Mouse (Mus musculus) macrophage (primary cell): ENCODE measurements around the gene Spata16. TPM values are rescaled to one million over a fixed set of nuclear protein-coding genes. Genes with fewer than 3 reads are reported as not detected.
"Not testable (repeated sequence)": the region's sequence is repeated elsewhere in the genome, so short reads cannot be mapped to it uniquely, and the experiment has no call there.

Source experiments
- H3K27ac ChIP-seq: fragments of 350-480 bp; formaldehyde crosslinking; 2 replicates; pipeline ENCODE4 v1.9.0; 2021
- H3K36me3 ChIP-seq: fragments of 350-480 bp; formaldehyde crosslinking; 2 replicates; pipeline ENCODE4 v1.9.0; 2021; ENCODE audit errors: inconsistent target
- H3K4me3 ChIP-seq: fragments of 350-480 bp; formaldehyde crosslinking; 2 replicates; pipeline ENCODE4 v1.9.0; 2021; ENCODE audit errors: inconsistent target
- H3K79me2 ChIP-seq: fragments of 350-480 bp; formaldehyde crosslinking; 2 replicates; pipeline ENCODE4 v1.9.0; 2021; ENCODE audit errors: inconsistent target
- WGBS: methylation state at CpG from one replicate; pipeline ENCODE4 v1.1.7; 2026; ENCODE audit warnings: inconsistent platforms; ENCODE audit not compliant: missing documents; 5-methylcytosine and 5-hydroxymethylcytosine counted together
- polyA plus RNA-seq: library from polyadenylated mRNA; stranded (reverse); fragments of 250-400 nt; gene quantifications from 3 replicates; pipeline ENCODE4 v1.2.4, GENCODE M21; 2018; ENCODE audit warnings: inconsistent platforms
- total RNA-seq, 78 experiments: library from RNA; depleted of rRNA; stranded (reverse); fragments of 250-400 nt; gene quantifications; 1 replicate in 9 of 78; 2 replicates in 24 of 78; 3 replicates in 43 of 78; 4 replicates in 2 of 78; pipeline ENCODE4 v1.2.4; 2018; ENCODE audit warnings: inconsistent platforms in 56 of 78

The Spata16 gene
- total RNA-seq (2018; cell fraction: chromatin; rRNA removed) = not detected
- not detected for total RNA-seq (2018; cell fraction: cytosol; rRNA removed)
- total RNA-seq (2018; cell fraction: nucleus; rRNA removed) = not detected
- not detected in 3 replicates for polyA plus RNA-seq

DNA sequence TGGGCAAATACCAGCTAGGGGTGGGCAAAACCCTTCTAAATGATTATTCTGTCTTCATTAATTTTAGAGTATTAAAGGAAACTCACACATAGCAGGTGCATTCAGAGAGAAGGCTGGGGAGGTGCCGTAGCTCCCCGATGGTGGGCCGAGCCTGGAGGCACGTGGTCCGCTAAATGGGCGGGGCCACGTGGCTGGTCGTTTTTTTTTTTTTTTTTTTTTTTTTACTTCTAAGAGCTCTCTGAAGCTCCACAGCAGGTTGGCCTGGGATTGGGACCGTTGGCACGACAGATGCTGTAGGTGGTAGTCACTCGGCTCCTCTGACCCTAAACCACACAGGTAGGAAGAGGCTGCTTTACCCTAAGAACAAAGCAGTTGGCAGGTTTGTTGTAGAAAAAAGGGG is at the start of gene Spata16:
Spata16 (plus strand) TSS at position 219 of the 400 bp plus-strand sequence.
- Histone ChIP-seq H3K79me2 (no peaks in the 10 kb centered on the region), H3K4me3 (no peak within 1 kb of the TSS), H3K36me3 (no peaks in the 10 kb centered on the region), H3K27ac (no peak within 1 kb of the TSS)
- 68% methylated on average over 11 of the region's 11 CpGs for WGBS

DNA sequence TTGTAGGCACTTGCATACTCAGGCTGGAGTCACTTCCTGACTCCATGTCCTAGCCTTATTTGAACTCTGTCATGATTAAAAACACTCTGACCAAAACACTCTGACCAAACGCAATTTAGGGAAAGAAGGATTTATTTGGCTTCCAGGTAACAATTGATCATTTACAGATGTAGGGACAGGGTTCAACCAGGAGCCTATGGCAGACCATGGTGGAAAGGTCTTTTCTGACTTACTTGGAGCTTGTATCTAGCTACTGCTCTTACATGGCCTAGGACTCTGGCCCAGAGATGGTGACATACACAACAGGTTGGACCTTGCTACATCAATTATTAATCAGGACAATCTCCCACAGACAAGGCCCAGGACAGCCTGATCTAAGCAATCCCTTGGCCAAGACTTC is 32.6 kb upstream of the Spata16 start:
- WGBS = 100% methylated on average over 1 of the region's 1 CpGs
- no peak overlapping the region for H3K4me3 ChIP-seq
- no peak overlapping the region for H3K27ac ChIP-seq
- H3K79me2 ChIP-seq = no peaks in the 10 kb centered on the region
- H3K36me3 ChIP-seq = no peaks in the 10 kb centered on the region

DNA sequence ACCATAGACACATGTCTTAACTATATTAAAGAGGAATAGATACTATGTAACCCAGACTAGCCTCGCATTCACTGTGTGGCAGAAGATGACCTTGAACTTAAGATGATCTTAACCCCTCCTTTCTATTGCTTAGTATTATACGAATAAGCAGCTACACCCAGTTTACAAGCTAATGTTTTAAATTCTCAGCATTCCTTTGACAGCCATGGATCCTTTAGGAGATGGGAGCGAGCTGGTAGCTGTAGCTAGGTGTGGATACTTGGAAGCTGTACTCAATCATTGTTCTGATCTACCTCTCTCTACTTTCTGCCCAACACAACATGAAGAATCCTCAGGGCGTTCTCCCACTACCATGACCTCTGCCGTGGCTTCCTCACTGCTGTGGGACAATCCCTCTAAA is 28.9 kb upstream of the Spata16 start:
- Histone ChIP-seq H3K36me3 (no peaks in the 10 kb centered on the region), H3K4me3 (no peak overlapping the region), H3K27ac (no peak overlapping the region), H3K79me2 (no peaks in the 10 kb centered on the region)
- WGBS = 90% methylated on average over 5 of the region's 5 CpGs

- H3K79me2 ChIP-seq = no peaks in the 10 kb centered on the region
- WGBS = 85% methylated on average over 9 of the region's 9 CpGs
- no peaks in the 10 kb centered on the region for H3K36me3 ChIP-seq
- H3K4me3 ChIP-seq = no peak overlapping the region
- no peak overlapping the region for H3K27ac ChIP-seq
Observed at GRCm38 (mm10) chr3:26639214-26639613, 1.8 kb downstream of the Spata16 start.

DNA sequence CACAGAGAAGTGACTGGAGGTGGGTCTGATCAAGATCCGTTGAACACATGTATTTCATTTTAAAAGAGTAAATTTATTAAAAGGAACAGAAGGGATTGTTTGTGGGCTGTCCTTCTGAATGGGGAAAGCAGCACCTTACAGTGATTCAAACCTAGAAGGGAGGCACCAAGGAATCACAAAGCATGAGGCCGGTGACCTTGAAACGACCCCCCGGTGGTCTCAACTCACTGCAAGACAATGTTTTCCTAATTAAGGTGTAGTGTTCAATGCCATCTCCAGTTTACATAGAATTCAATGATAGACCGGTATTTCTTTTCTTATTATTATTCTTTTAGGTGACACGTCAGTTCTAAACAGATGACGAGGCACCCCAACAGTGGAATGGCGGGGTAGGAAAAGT is 2.4 kb downstream of the Spata16 start:
- Histone ChIP-seq H3K79me2 (no peaks in the 10 kb centered on the region), H3K27ac (no peak overlapping the region), H3K4me3 (no peak overlapping the region), H3K36me3 (no peaks in the 10 kb centered on the region)
- WGBS = 90% methylated on average over 8 of the region's 8 CpGs

- Histone ChIP-seq H3K27ac (no peak overlapping the region), H3K36me3 (no peaks in the 10 kb centered on the region), H3K4me3 (no peak overlapping the region), H3K79me2 (no peaks in the 10 kb centered on the region)
- 84% methylated on average over 8 of the region's 8 CpGs for WGBS
Observed at GRCm38 (mm10) chr3:26640321-26641075, 3.1 kb downstream of the Spata16 start.

DNA sequence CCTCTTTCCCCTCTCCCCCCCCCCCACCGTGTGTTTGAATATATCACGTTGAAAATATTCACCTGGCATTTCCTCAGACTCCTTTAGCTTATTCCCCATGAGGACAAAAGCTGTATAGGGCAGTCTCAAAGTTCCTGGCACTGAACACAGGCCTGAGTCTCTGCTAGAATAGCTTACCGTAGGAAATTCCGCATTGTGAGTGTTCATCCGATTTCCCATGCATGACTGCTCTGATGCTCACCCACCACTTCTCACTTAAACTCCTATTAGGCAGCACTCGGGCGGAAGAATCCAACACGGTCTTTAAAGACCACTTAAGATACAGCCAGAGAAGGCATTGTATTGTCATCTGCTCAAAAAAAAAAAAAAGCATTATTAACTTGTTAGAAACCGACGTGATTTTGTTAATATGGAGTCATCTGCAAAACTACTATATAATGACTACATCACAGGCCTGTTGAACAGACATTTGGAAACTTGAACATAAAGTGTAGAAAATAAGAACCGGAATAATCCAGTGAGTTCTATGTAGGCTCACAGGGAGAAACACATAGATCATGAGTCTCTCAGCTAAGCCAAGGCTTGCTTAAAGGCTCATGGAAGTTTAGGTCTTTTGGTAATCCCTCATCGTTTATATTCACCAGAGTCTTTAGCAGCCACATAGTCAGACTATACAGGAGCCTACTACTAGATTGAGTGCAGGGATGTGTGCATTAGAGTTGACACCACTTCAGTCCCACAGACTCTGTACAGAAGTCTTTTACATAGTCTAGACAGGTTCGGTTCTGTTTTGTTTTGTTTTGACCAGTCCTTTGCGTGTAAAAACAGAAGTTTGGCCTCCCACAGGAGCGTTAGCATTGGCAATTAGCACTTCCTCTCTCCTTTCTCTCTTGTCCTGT is 4.2 kb downstream of the Spata16 start:
- WGBS = 94% methylated on average over 13 of the region's 15 CpGs
- H3K27ac ChIP-seq = no peak overlapping the region
- H3K36me3 ChIP-seq = no peaks in the 10 kb centered on the region
- no peaks in the 10 kb centered on the region for H3K79me2 ChIP-seq
- H3K4me3 ChIP-seq = no peak overlapping the region

GRCm38 (mm10) chr3:26644136-26644535 is 6.7 kb downstream of the Spata16 start:
- H3K79me2 ChIP-seq = no peaks in the 10 kb centered on the region
- H3K36me3 ChIP-seq = no peaks in the 10 kb centered on the region
- no peak overlapping the region for H3K27ac ChIP-seq
- WGBS = 100% methylated on average over 1 of the region's 1 CpGs
- no peak overlapping the region for H3K4me3 ChIP-seq

DNA sequence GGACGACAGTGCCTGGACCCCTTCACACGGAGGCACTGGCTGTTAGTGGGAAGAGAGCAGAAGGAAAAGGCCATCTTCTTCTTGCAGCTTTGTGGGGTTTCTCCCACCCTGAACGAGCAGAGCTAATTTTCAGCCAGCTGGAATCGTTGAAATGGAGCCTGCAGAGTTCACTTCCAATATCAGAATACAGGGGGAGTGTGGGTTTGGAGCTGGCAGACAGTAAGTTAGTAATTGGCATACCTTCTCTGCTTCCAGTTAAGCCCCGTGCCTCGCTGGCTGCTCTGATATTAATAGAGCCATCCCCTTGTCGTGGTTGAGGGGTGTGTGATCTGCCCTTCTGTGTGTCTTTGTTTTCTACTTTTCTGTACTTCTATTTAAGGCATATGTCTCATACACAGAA is 9.4 kb downstream of the Spata16 start:
- Histone ChIP-seq H3K36me3 (no peaks in the 10 kb centered on the region), H3K27ac (no peak overlapping the region), H3K4me3 (no peak overlapping the region), H3K79me2 (no peaks in the 10 kb centered on the region)
- WGBS = 81% methylated on average over 7 of the region's 7 CpGs

GRCm38 (mm10) chr3:26685832-26686231 is 48.4 kb downstream of the Spata16 start:
- Histone ChIP-seq H3K79me2 (no peaks in the 10 kb centered on the region), H3K36me3 (no peaks in the 10 kb centered on the region), H3K27ac (no peak overlapping the region), H3K4me3 (no peak overlapping the region)
- 79% methylated on average over 2 of the region's 3 CpGs for WGBS

DNA sequence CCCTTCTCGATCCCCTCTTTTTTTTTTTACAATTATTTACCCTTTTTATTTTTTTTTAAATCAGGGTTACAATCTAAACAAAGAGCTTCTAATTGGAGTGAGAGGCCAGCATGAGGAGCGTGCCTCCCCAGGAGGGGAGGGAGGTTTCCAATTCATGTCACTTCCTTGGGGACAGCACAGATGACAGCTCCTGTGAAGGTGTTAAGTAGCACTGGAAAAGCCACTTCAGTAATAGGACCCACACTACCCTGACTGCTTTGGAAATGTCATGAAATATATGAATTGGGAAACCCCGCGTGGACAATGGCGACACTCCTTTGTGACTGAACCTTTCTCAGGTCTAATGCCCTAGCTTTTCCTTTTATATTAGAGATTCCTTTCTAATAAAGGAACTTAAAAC is 72.1 kb downstream of the Spata16 start:
- not testable (repeated sequence) for H3K36me3 ChIP-seq

DNA sequence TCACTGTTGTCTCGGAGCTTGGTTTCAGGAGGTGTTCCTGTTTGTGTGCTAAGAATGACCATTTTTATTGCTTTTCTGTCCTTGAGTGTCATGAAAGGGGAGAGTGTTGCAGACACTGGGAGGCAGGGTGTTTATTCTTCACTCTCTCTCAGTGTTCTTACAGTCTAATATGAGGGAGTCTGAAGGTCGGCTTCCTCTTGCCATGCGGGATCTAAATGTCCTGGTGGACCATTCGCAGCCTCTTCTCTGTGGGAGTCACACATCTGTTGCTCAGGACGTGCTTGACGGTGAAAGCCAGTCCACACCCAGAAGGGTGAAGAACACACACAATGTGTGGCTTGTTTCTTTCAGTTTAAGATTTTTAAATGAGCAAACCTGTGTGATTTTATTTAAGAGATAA is 90.1 kb downstream of the Spata16 start:
- Histone ChIP-seq H3K27ac (no peak overlapping the region), H3K36me3 (no peaks in the 10 kb centered on the region), H3K4me3 (no peak overlapping the region), H3K79me2 (no peaks in the 10 kb centered on the region)
- 90% methylated on average over 6 of the region's 6 CpGs for WGBS

More for the DNA sequence above, 72.1 kb downstream of the Spata16 start:
- not testable (repeated sequence) for H3K27ac ChIP-seq, H3K79me2 ChIP-seq, H3K4me3 ChIP-seq
- WGBS = 85% methylated on average over 5 of the region's 5 CpGs

DNA sequence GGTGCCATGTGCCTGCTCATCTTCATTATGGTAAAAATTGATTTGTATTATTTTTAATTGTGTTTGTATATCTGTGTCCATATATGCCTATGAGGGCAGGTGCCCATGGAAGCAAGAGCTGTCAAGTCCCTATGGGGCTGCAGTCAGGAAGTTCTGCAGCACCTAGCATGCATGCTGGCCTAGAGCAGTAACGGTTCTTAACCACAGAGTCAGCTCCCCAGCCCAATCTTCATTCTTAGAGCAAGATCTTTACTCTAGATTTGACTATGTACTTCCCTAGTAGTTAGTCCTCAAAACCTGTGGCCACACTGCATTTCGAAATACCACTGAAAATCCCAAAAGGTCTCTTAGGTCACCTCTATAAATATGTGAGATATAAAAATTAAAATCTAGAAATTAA is 113.1 kb downstream of the Spata16 start:
- Histone ChIP-seq H3K4me3 (no peak overlapping the region), H3K36me3 (no peaks in the 10 kb centered on the region), H3K27ac (no peak overlapping the region), H3K79me2 (no peaks in the 10 kb centered on the region)
- WGBS = 31% methylated on average over 2 of the region's 2 CpGs

GRCm38 (mm10) chr3:26752441-26752840 is 115.0 kb downstream of the Spata16 start:
- Histone ChIP-seq H3K4me3 (no peak overlapping the region), H3K79me2 (no peaks in the 10 kb centered on the region), H3K27ac (no peak overlapping the region), H3K36me3 (no peaks in the 10 kb centered on the region)
- WGBS = 45% methylated on average over 6 of the region's 6 CpGs
